Mouse (Mus musculus): ENCODE measurements around the gene Sema6d. TPM values are rescaled to one million over a fixed set of nuclear protein-coding genes. Genes with fewer than 3 reads are reported as not detected.

Sema6d gene
- polyA plus RNA-seq, 1 experiment = 6.9 TPM

DNA sequence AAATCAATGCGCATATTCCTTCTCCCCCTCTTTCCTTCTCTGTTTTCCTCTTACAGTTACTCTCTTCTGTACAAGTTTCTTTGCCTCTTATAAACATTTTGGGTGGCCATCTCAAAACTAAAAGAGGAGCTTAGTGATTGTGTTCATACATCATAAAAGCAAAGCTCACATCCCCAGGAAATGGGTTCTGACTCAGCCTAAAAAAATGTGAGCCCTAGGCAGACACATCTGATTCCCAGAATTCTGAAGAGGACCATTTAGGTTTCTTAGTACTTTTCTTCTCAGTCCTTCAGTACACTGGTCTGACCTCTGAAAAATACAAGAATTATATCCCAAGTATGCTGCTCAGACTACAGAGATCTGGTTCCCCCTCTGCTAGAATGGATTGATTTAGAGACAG is 78.6 kb downstream of the Sema6d start:
- DNase-seq (ENCODE audit: low read depth) = no peak

DNA sequence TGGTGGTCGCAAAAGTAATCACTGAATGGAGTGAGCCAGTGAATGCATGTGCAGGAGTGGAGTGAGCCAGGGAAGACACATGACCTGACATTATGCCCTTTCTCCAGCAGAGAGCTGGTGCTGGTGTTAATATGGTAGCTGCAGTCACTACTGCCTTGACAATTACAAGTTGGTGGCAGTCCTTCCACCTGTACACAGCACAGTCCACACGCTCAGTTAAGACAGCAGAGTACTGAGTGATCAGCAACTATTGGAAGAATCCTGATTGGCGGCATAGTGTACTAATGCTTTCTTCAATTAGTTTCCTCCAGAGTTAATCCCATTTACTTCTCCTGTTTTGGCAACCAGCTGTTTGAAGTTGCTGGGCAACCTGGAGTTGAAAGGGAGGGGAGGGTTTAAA is 81.9 kb downstream of the Sema6d start:
- DNase-seq (ENCODE audit: low read depth) = no peak

DNA sequence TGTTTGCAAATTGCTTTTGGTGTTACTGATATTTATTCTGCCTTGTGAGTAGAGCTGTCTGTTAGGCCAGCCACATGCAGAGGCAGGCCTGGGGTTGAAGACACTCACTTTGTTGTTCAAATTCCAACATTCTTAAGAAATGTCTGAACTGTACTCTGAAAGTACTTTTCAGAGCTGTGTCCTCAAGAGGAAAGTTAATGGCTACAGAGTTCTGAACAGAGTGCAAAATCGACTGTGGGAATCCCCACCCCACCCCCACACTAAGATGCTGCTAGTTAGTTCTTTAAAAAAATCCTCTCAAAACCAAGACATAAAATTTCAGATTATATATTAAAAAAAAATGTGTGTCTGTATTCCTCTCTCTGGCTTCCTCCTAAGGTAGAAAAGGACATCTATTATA is 86.5 kb downstream of the Sema6d start:
- DNase-seq (ENCODE audit: low read depth) = no peak

DNA sequence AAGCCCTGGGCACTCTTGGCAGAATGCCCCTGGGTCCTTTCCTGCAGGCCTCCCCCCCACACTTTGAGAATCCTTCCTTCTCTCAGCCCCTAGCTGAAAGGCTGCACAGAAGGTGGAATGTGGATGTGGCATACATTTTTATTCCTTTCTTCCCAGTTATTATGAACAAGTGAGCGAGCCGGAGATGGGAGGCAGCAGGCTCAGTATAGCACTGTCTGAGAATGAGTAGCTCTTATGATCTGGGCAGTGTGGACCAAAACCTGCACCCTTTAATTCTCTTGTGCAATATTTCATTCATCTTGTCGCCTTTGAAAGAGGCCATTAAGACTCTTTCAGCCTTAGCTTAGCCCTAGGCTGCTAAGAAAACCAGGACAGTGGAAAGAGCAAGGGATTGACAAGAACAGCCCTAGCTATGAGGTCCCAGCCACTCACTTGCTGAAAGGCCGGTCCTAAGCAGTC is 87.0 kb downstream of the Sema6d start:
- no peak for DNase-seq (ENCODE audit: low read depth)

DNA sequence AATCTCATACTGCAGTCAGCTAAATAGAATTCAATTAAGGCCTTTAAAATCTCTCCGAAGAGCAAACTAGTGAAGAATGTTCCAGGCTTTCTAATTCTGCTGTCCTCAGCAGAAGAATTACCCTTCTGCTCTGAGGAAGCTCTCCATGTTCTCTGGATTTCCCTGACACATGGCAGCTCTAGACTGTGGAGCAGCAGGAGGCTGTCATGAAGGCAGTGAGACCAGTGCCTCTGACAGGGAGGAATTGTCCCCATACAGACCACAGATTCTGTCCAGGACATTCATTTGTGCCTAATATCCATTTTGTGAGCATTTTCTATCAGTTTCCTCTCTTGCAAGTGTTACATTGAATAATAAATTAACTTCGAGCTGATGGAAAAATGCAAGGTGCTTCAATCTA is 99.5 kb downstream of the Sema6d start:
- no peak for DNase-seq (ENCODE audit: low read depth)

DNA sequence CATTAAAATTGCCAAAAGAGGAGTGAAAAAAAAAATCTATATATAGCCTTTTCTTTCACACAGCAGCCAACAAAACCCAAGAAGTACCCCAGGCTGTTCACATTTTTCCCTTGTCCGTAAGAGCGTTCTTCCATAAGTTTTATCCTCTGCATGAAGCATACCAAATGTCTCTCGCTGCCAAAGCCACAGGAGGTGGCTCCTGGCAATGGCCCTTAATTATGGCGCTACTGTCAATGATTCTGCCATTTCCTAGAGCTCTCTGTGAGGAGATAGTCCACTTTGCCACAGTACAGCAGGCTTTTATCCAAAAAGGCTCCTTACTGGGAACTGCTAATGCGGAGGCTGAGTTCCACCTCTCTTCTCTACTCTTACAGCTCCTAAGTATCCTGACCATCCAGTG is 104.3 kb downstream of the Sema6d start:
- DNase-seq (ENCODE audit: low read depth) = no peak

DNA sequence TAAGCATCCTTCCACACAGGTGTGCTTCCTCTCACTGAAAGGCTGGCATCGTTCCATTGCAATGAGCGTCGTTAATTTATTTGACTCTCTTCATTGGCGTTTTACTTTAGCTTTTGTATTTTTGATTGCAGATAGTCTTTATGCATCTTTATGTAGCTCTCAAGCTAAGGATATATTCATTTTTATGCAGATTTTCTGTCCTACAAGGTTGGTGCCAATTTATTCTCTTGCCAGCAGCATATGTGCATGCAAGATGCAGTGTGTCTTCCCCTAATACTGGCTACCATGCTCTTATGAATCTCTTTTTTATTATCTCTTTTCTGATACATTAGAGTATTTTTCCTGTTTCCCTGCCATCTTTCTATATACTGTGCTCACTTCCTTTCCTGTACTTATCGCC is 111.7 kb downstream of the Sema6d start:
- no peak for DNase-seq (ENCODE audit: low read depth)

DNA sequence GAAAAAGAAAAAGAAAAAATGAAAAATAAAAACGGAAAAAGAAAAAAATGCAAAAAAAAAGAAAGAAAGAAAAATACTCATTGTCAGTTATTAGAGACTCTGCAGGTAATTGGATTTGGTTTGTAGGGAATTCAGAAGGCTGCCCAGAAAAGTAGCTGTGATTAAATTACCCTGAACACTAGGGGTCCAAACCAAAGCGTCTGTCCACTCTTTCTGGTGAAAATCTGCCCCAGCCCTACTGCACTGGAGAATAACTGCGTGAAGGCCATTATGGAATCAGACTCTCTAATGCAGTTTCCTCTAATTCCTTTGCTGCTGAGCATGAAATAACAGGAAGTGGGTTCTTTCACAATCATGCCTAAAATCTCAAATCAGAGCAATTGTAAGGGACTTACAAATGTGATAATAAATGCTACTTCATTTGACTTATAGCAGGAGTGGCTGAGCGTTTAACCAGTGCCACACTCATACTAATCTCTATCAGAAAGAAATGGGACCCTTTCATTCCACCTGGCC is 112.8 kb downstream of the Sema6d start:
- no peak for DNase-seq (ENCODE audit: low read depth)

DNA sequence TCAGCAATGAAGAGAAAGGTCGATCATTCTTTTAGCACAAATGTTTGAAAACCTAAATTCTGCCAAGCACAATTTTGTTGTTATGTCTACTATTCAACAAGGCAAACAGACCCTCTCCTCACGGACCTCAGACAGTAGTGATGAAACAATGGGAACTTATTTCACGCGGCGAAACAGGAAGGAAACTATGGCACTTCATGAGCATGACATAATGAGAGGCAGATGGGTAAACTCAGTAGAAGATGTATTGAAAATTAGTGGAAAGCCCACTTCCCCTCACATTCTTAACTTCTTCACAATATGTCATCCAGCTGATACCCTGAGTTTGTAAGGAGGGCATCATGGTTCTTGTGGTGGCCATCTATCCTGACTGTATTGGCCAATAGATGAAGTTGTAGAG is 116.0 kb downstream of the Sema6d start:
- DNase-seq (ENCODE audit: low read depth) = no peak

DNA sequence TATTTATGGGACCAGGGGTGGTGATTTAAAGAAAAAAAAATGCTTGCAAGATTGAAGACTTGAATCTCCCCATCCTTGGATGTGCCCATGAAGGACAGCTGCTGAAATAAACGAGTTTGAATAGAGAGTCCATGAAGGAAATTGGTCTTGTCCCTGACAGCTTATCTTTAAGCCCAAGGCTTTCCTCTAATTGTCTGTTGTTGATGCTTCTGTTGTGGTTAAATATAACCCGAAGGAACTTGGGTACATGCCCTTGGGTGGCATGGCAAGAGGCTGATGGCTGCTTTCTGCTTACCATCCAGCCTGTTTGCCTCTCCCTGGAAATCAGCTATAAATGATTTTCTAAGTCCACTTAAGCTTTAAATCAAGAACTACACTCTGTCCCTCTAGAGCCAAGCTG is 118.5 kb downstream of the Sema6d start:
- no peak for DNase-seq (ENCODE audit: low read depth)

DNA sequence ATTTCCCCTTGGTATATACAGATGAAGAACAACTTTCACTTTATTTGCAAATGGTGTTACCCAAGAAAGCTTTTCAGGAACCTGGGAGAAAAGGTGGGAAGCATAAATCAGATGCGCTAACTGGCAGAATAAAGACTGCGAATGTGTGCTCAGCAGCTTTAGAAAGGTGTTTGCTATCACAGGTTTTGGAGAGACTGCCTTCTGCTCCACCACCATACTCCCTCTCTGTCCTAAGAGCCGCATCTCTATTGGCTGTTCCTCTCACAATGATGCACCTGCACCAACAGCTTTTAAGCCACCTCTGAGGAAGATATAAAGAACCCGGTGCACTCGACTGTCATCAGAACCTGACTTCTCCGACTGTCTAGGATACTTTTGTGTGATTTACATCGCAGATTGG is 133.8 kb downstream of the Sema6d start:
- no peak for DNase-seq (ENCODE audit: low read depth)

DNA sequence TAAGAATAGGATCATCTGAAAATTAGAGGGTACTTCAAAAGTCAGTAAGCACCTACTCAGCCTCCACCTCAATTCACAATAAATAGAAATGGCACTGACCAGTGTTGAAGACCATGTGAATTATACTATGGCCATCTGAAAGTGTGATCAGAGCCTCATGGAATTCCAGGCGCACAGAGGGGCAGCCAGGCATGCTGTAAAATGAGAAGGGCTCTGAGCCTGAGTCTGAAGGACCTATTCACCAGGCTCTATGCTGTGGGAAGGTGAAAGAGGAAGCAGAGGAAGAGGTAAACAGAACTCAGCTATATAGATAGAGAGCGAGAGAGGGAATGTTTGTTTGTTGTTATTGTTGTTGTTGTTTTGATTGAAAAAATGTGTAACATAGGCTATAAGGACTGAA is 134.6 kb downstream of the Sema6d start:
- DNase-seq (ENCODE audit: low read depth) = no peak

DNA sequence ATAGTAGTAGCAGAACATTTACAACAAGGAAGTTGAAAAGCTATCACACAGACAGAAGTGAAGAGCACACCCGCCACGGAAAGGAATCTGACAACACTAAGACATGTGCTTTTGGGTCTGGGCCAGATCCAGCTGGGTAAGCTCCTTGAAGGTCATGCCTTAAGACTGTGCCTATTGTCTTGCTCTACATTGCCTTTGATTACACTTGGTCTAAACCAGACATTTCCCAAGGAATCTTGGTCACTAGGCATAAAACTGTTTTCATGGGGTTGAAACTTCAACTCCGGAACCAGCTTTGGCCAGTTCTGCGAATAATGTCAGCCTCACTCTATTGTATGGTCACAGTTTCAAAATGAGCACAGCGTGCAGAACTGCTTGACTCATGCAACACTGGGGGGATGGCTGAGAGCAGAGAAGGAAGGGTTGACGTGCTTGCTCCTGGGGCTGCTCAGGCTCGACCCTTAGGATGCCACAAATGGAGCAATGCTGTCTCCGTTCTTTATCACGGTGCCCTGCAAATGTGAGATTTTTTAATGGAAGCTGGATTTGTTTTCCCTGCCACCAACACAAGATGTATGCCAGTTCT is 145.0 kb downstream of the Sema6d start:
- no peak for DNase-seq (ENCODE audit: low read depth)

DNA sequence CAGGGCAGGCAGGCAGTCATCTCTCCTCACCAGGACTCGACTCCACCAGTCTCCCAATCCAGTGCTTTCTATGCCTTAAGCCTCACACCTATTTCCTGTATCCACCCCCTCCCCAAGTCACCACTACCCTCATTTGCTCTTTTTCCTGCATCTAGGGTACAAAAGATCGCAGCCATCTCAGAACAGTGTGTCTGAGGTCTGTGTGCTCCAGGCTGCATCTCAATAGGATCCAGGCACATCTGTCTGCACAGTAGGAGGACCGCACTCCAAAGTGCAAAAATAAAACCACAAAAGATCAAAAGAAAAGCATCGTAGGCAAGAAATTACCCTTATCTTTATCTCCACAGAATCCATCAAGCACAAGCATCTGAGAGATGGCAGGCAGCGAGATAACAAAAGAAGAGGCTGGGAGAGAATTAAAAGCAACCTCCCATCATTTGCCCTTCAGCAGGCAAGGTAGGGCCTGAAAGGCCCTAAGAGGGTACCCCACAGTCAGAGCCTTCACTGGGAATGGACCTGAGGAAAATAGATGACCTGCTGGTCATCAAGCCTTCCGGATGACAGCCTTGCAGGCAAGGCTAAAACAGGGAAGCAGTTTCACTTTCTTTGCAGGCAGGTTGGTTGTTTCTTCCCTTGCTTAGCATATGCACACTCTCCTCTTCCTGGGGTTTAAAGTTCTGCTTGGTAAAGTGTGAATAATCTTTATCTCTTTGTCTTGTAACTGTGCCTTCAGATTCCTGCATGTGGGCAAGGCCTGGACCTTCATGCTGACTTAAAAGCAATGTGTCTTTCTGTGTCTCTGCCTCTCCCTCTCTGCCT is 145.7 kb downstream of the Sema6d start:
- no peak for DNase-seq (ENCODE audit: low read depth)

DNA sequence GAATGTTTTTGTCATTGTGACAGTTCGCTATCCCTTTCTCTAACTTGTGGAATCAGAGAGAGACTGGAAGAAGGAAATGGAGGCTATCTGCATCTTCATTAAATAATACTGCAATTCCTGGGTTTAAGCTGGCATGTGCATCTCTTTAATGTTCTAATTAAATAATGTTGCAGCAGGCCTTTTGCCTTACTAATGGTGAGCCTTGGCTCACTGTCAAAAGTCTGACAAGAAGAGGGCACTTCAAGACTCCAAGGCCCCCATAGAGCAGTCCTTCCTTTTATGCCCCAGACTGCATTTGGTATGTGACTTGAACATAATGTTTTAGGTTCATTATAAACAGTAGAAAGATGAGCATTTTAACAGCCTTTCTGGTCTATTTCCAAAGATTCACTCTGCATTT is 147.1 kb downstream of the Sema6d start:
- DNase-seq (ENCODE audit: low read depth) = no peak

DNA sequence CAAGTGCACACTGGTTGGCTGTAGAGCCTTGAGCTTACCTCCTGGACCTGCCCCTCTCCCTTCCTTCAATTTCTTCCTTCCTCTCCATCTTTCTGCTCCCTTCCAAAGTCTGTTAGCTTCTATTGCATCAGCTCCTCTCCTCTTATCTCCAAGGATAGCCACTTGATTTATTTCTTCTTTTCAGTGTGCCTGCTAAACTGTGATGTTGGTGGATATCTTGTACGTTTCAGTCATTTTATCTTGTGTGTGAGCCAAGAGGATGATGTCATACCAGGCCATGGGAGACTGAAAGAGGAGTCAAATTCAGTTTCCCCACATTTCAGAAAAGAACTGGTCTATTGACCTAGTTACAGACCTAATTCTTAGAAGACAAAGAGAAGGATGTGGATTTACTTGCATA is 153.8 kb downstream of the Sema6d start:
- no peak for DNase-seq (ENCODE audit: low read depth)

DNA sequence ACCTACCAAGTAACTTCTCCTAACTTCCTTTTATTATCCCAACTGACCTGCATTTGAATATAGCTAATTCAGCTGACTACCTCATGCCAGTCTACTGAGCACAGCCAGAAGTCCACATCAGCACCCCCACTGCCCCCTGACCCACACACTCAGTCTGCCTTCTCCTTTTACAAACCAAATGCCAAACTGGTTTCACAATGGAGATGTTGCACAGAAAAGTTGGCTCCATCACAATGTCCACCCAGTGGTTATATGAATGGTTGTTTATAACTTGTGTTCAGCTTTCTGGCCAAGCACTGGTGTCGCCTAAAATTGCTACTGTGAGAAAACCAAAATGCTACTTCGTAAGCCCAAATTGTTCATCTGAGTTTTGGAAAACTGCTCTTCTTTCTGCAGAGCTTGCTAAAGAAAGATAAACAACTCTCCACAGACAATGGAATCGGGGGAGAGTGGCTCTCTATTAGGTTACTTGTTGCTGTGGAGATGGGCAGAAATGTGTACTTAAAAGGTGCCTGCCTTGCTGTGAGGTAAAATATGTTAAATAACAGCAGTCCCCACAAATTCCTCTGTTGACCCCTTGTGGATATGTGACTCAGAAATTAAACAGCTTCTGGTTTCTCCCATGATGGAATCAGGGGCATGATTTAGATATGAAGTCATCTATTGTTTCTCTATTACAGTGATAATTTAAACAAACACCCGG is 154.9 kb downstream of the Sema6d start:
- no peak for DNase-seq (ENCODE audit: low read depth)

DNA sequence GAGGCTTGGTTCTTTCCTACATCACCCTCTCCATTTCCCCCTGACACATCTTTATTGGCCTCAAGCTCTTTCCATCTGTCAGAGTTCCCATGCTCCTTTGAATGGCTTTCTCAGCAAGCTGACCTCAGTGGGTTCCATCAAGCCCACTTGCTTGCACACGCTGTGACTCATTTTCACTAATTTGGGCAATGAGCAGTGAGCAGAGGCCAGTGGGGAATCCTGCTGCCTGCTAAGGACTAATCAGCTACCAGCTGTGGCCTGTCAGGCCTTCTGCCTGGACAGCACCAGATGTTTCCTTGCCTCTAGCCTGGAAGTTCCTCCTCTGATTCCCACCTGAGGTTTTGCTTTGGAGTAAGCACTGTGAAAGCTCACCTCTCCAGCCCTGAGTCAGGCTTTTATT is 168.3 kb downstream of the Sema6d start:
- no peak for DNase-seq (ENCODE audit: low read depth)

DNA sequence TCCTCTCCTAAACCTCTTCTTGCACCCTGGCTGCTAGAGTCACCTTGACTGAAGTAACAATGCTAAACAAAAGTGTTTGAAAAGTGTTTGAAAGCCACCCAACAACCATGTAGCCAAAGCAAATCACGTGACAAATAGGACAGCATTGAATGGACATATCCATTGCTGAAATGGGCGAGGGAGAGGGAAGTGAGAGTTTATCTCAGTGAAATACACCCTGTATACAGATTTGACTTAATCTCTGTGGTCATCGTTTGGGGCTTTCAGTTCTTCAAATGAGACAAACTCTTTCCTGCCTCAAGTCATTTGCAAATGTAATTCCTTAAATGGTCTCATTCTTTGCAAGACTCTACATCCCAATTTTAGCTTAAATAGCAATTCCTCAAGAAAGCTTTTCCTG is 174.5 kb downstream of the Sema6d start:
- no peak for DNase-seq (ENCODE audit: low read depth)

DNA sequence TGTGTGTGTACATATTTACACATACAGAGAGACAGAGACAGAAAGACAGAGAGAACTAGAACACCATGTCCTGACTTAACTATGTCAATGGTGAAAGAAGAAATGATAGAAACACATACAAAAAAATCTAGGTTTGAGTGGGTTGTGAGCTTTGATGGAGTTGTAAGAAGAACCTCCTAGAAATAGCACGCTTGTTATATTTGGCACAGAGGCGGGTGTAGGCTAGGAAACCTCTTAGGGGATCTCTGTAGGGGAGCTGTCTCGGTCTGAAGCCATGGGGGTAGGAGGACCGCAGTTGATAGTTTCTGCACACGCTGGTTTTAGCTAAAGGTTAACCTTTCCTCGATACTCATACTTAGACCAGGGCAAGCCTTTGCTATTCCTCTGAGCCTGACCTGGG is 181.4 kb downstream of the Sema6d start:
- no peak for DNase-seq (ENCODE audit: low read depth)

DNA sequence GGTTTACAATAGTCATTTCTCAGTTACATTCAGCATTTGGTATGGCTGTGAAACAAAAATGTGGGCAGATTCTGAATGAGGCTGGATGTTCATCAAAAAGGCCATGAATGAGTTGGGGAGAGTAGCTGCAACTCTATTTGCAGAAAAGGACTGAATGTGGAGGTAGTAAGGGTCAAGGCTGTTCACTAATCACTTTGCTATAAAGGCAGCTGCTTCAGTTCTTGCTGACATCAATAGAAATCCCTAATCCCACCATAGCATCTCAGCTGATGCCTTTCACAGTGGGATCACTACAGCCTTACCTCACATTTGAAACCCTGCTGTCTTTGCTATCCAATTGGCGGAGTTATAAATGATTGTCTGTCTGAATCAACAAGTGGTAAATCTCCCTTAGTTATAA is 187.7 kb downstream of the Sema6d start:
- no peak for DNase-seq (ENCODE audit: low read depth)

DNA sequence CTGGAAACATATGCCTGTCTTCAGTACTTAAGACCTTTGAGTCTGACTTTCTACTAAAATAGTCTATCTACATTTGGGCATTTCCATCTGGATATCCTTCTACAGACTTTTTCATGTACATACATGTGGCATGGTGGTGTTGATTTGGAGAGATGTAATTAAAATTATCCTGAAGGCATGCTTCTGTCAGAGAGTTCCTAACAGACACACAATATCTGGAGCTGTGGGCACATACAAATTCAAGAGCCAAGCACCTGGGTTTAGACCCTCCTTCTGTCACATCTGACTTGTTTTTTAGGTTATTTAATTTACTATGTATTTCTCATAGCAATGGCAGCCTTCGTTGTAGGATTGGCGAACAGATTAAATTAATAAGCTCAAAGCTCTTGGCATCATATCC is 195.3 kb downstream of the Sema6d start:
- no peak for DNase-seq (ENCODE audit: low read depth)

DNA sequence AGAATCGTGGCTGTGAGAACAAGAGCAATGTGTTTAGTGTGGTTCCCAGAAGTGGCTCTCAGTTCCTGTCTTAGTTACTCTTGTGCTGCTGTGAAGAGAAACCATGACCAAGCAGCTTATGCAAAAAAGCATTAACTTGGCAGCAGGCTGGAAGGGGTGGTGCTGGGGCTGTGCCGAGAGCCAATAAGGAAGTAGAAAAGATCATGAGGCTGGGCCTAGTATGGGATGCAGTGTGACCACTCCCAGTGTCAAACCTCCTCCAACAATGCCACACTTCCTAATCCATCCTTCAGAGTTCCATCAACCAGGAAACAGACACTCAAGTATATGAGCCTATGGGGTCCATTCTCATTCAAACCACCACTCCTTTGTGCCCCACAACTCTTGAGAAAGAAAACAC is 199.6 kb downstream of the Sema6d start:
- no peak for DNase-seq (ENCODE audit: low read depth)
